In genomic region chr2:71458624-71459023, GRCm38 (mm10) we compare ENCODE assay signal across 16 mouse cellular contexts.
"Had no signal": no experiment of that assay in that cellular context is flagged by ENCODE, and none has a peak within 500 bp of the region (broad histone marks: within the 10 kb centered on the region; RNA-seq: fewer than 3 reads in every experiment).

No protein-coding gene starts in this region.

- ATAC-seq: intestine, embryonic 15.5 days; midbrain, embryonic 13.5 days had no signal

- H3K27me3 ChIP-seq: intestine, embryonic 15.5 days; limb, embryonic 13.5 days; neural tube, embryonic 12.5 days had no signal

- H3K4me2 ChIP-seq: intestine, embryonic 15.5 days; limb, embryonic 13.5 days; lung, embryonic 14.5 days; midbrain, embryonic 13.5 days; neural tube, embryonic 12.5 days had no signal

- DNase-seq: kidney, adult 18-20 months; kidney, postnatal 10 days; kidney, postnatal 4 days; left cerebral cortex, postnatal 4 days; lung, embryonic 14.5 days; lung, postnatal 10 days; retina, postnatal 1 day; right cerebral cortex, postnatal 14 days; thymus, postnatal 4 days had no signal

- H3K9ac ChIP-seq: intestine, embryonic 15.5 days; limb, embryonic 13.5 days; liver, embryonic 14.5 days; lung, embryonic 14.5 days; midbrain, embryonic 13.5 days; neural tube, embryonic 12.5 days had no signal

- H3K4me3 ChIP-seq: intestine, embryonic 15.5 days; layer of hippocampus, adult 2 months; limb, embryonic 13.5 days; midbrain, embryonic 13.5 days; myocyte; neural tube, embryonic 12.5 days had no signal

- H3K27ac ChIP-seq: intestine, embryonic 15.5 days; layer of hippocampus, adult 2 months; limb, embryonic 13.5 days; liver, embryonic 14.5 days; midbrain, embryonic 13.5 days; neural tube, embryonic 12.5 days had no signal

- H3K4me1 ChIP-seq: intestine, embryonic 15.5 days; neural tube, embryonic 12.5 days had no signal

- H3K9me3 ChIP-seq: intestine, embryonic 15.5 days; limb, embryonic 13.5 days; midbrain, embryonic 13.5 days; neural tube, embryonic 12.5 days had no signal

- H3K36me3 ChIP-seq: intestine, embryonic 15.5 days; limb, embryonic 13.5 days; midbrain, embryonic 13.5 days; neural tube, embryonic 12.5 days had no signal
